Mouse (Mus musculus) c-Kit-positive CD71-negative TER-119-negative erythroid progenitor cells, embryonic 14.5 days (primary cell): ENCODE measurements around the gene Bcl9.

Source experiments
- DNase-seq: peaks from one replicate; pipeline ENCODE4 v3.0.0-alpha.2; 2013; ENCODE audit warnings: low read depth

Bcl9 gene

GRCm38 (mm10) chr3:97232328-97232727, 65.4 kb downstream of the Bcl9 start:
- no peak for DNase-seq

- DNase-seq, result no peak
These were observed 65.9 kb downstream of the Bcl9 start for GRCm38 (mm10) chr3:97231857-97232256.

GRCm38 (mm10) chr3:97230631-97231404, 66.9 kb downstream of the Bcl9 start:
- DNase-seq, result no peak

- no peak for DNase-seq
These were observed 69.3 kb downstream of the Bcl9 start for GRCm38 (mm10) chr3:97228457-97228856.

GRCm38 (mm10) chr3:97228020-97228419, 69.7 kb downstream of the Bcl9 start:
- DNase-seq, result no peak

- peak; percentile 78 for DNase-seq
These were observed 70.3 kb downstream of the Bcl9 start for GRCm38 (mm10) chr3:97227259-97228005.

GRCm38 (mm10) chr3:97226719-97227118, 71.0 kb downstream of the Bcl9 start:
- no peak for DNase-seq

GRCm38 (mm10) chr3:97225231-97225630, 72.5 kb downstream of the Bcl9 start:
- DNase-seq, result no peak

- DNase-seq, result no peak
These were observed 74.5 kb downstream of the Bcl9 start for GRCm38 (mm10) chr3:97223261-97223660.

GRCm38 (mm10) chr3:97215526-97215925, 82.2 kb downstream of the Bcl9 start:
- DNase-seq, result no peak

- DNase-seq, result no peak
These were observed 83.3 kb downstream of the Bcl9 start for GRCm38 (mm10) chr3:97214439-97214838.

- no peak for DNase-seq
These were observed 83.8 kb downstream of the Bcl9 start for GRCm38 (mm10) chr3:97213871-97214270.

- peak; percentile 39 for DNase-seq
These were observed 86.5 kb downstream of the Bcl9 start for GRCm38 (mm10) chr3:97211177-97211576.

GRCm38 (mm10) chr3:97209351-97209750, 88.4 kb downstream of the Bcl9 start:
- DNase-seq, result no peak

- DNase-seq, result no peak
These were observed 91.2 kb downstream of the Bcl9 start for GRCm38 (mm10) chr3:97206521-97206920.

- no peak for DNase-seq
These were observed 93.8 kb downstream of the Bcl9 start for GRCm38 (mm10) chr3:97203880-97204279.

GRCm38 (mm10) chr3:97201943-97202342, 95.8 kb downstream of the Bcl9 start:
- no peak for DNase-seq

GRCm38 (mm10) chr3:97199261-97199660, 98.5 kb downstream of the Bcl9 start:
- DNase-seq, result no peak

GRCm38 (mm10) chr3:97196571-97196970, 101.1 kb downstream of the Bcl9 start:
- no peak for DNase-seq

- DNase-seq, result no peak
These were observed 112.4 kb downstream of the Bcl9 start for GRCm38 (mm10) chr3:97185098-97185860.

GRCm38 (mm10) chr3:97183810-97184209, 113.9 kb downstream of the Bcl9 start:
- no peak for DNase-seq

GRCm38 (mm10) chr3:97180527-97180926, 117.2 kb downstream of the Bcl9 start:
- no peak for DNase-seq

- no peak for DNase-seq
These were observed 118.8 kb downstream of the Bcl9 start for GRCm38 (mm10) chr3:97178885-97179284.
